Mouse (Mus musculus) cerebellum, postnatal 14 days (tissue): ENCODE data around the gene 6430571L13Rik.

Source experiments
- DNase-seq, 2 experiments: peaks; one replicate each; pipeline ENCODE4 v3.0.0; 2021; ENCODE audit warnings: mixed read lengths in 2 of 2

6430571L13Rik gene

GRCm38 (mm10) chr9:107307099-107307872 lies 33.1 kb upstream of the 6430571L13Rik start:
- no peak for DNase-seq

- DNase-seq, result peak; percentile 48 to 66
Measured at GRCm38 (mm10) chr9:107307886-107308285, 32.5 kb upstream of the 6430571L13Rik start.

GRCm38 (mm10) chr9:107308346-107309000 lies 31.9 kb upstream of the 6430571L13Rik start:
- DNase-seq, result no peak

- DNase-seq, result no peak
Measured at GRCm38 (mm10) chr9:107309171-107309570, 31.2 kb upstream of the 6430571L13Rik start.

- DNase-seq, result no peak
Measured at GRCm38 (mm10) chr9:107309600-107309999, 30.8 kb upstream of the 6430571L13Rik start.

GRCm38 (mm10) chr9:107312811-107313584 lies 27.4 kb upstream of the 6430571L13Rik start:
- no peak for DNase-seq

GRCm38 (mm10) chr9:107313926-107314325 lies 26.5 kb upstream of the 6430571L13Rik start:
- DNase-seq, result no peak

- peak in 1 of 2 experiments; percentile 42 for DNase-seq
Measured at GRCm38 (mm10) chr9:107315791-107316190, 24.6 kb upstream of the 6430571L13Rik start.

GRCm38 (mm10) chr9:107322461-107323050 lies 17.8 kb upstream of the 6430571L13Rik start:
- DNase-seq, result no peak

GRCm38 (mm10) chr9:107323558-107323957 lies 16.8 kb upstream of the 6430571L13Rik start:
- peak; percentile 86 to 90 for DNase-seq

- no peak for DNase-seq
Measured at GRCm38 (mm10) chr9:107324799-107325561, 15.4 kb upstream of the 6430571L13Rik start.

GRCm38 (mm10) chr9:107325904-107326303 lies 14.5 kb upstream of the 6430571L13Rik start:
- no peak for DNase-seq

GRCm38 (mm10) chr9:107327879-107328620 lies 12.4 kb upstream of the 6430571L13Rik start:
- DNase-seq, result no peak

- no peak for DNase-seq
Measured at GRCm38 (mm10) chr9:107330791-107331190, 9.6 kb upstream of the 6430571L13Rik start.

GRCm38 (mm10) chr9:107333686-107334085 lies 6.7 kb upstream of the 6430571L13Rik start:
- DNase-seq, result no peak

GRCm38 (mm10) chr9:107334356-107334755 lies 6.0 kb upstream of the 6430571L13Rik start:
- no peak for DNase-seq

GRCm38 (mm10) chr9:107335046-107335445 lies 5.4 kb upstream of the 6430571L13Rik start:
- no peak for DNase-seq

GRCm38 (mm10) chr9:107335909-107336308 lies 4.5 kb upstream of the 6430571L13Rik start:
- DNase-seq, result peak; percentile 85 to 87

- DNase-seq, result no peak
Measured at GRCm38 (mm10) chr9:107336386-107336785, 4.0 kb upstream of the 6430571L13Rik start.

GRCm38 (mm10) chr9:107338172-107338883 lies 2.1 kb upstream of the 6430571L13Rik start, which contains the start of gene Hemk1:
Gene Hemk1, minus strand, starts transcription at chr9:107338350.
- DNase-seq, result peak; percentile 86 to 88
